Mouse (Mus musculus): ENCODE results near the gene Tat. TPM values are rescaled to one million over a fixed set of nuclear protein-coding genes. Genes with fewer than 3 reads are reported as not detected.
A peak's percentile ranks its signal among the peaks of the same experiment; 100 is the strongest.

Tat gene
- total and polyA plus RNA-seq, 3 experiments = not detected

DNA sequence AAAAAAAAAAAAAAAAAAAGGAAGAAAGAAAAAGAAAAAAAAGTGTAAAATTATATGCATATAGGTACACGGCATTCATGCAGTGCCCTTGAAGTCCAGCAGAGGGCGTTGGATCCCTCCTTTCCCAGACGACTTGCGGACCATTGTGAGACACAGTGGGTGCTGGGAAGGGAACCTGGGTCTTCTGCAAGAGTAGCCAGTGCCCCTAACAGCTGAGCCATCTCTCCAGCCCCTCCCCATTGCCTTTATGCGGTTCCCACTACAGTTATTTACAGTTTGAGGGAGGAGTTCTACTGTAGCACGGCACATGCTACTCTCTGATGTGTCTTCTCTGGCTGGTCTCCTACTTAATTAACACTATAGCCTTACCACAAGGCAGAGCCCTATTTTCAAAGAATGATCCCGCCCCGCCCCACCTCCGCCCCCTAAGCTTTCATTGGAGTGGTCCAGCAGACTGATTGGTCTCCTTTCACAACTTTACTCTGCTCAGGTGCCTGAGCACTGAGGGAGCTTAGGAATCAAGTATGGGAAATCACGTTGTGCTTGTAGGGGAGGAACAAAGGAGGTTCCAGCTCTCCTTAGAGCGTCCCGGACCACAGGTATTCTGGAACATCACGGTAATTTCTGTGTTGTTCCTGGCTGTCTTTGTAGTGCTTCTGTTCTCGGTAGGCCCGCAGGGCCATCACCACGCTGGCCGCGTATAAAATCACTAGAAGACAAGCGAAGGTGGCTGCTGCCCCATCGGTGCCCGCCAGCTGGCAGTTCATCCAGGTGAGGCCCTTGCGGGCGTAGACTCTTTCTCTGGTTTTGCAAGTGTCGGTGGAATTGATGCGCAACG is 42.6 kb upstream of the Tat start:
- H3K9ac ChIP-seq (ENCODE audit: control insufficient read depth, low read depth, low read length, poor library complexity, severe bottlenecking) = no peak overlapping the region
- no peak overlapping the region for H3K4me3 ChIP-seq (ENCODE audit: control insufficient read depth in 1 of 2, insufficient read depth in 1 of 2, low read depth in 2 of 2, low read length in 2 of 2)
- peak; percentile 36 for TF ChIP-seq RAD21 (IDR thresholded peaks at IDR 0.05; ENCODE audit: low read depth, low read length)
- peak; percentile 91 for TF ChIP-seq ZNF384 (IDR thresholded peaks at IDR 0.05; ENCODE audit: low read depth, low read length)
- TF ChIP-seq CTCF (IDR thresholded peaks at IDR 0.05 in 2 of 3, conservative IDR thresholded peaks at IDR 0.05 in 1 of 3; ENCODE audit: control insufficient read depth in 1 of 3, insufficient read depth in 1 of 3, low read depth in 2 of 3, low read length in 3 of 3, poor library complexity in 1 of 3, severe bottlenecking in 1 of 3) = peak; percentile 57 to 74 (median 74)
- TF ChIP-seq SMC3 (IDR thresholded peaks at IDR 0.05; ENCODE audit: low read depth, low read length) = peak; percentile 51
- no peak for TF ChIP-seq MXI1 (IDR thresholded peaks at IDR 0.05; ENCODE audit: low read depth, low read length)
- peaks cover 0 to 5% of the 10 kb centered on the region in 2 experiments; a peak in 1 of 4 replicates for H3K4me1 ChIP-seq (ENCODE audit: control insufficient read depth in 1 of 2, insufficient read depth in 2 of 2, low read length in 2 of 2)
- H3K27me3 ChIP-seq (ENCODE audit: control insufficient read depth in 1 of 2, insufficient read depth in 2 of 2, low read length in 2 of 2) = no peaks in the 10 kb centered on the region
- no peaks in the 10 kb centered on the region for H3K36me3 ChIP-seq (ENCODE audit: control insufficient read depth in 1 of 2, insufficient read depth in 2 of 2, low read length in 2 of 2)
- H3K27ac ChIP-seq (ENCODE audit: control insufficient read depth, low read depth, low read length) = no peak overlapping the region
- H3K79me2 ChIP-seq (ENCODE audit: control insufficient read depth, insufficient read depth, low read length, poor library complexity) = no peaks in the 10 kb centered on the region
- DNase-seq (ENCODE audit: low read depth, low spot score) = peak; percentile 44
- no peaks in the 10 kb centered on the region for H3K9me3 ChIP-seq (replicated peaks; ENCODE audit: insufficient read depth, low read length)

DNA sequence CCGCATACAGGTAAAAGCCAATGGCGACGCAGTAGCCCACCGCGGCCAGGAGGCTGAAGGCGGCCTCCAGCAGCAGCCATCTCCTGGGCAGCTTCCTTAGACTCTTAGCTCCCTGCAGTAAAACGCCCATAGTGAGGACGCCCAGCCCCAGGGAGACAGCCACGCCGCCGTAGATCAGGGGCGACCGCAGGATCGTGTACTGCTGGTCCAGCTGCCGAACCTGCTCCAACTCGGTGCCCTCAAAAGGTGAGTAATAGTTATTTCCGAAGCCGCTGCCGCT is 42.0 kb upstream of the Tat start:
- TF ChIP-seq POLR2AphosphoS2 (IDR thresholded peaks at IDR 0.05; ENCODE audit: low read length) = no peak
- TF ChIP-seq MYB (IDR thresholded peaks at IDR 0.05; ENCODE audit: low read depth, low read length) = no peak
- TF ChIP-seq MYC (IDR thresholded peaks at IDR 0.05; ENCODE audit: low read depth, low read length) = no peak
- TF ChIP-seq TCF12 (IDR thresholded peaks at IDR 0.05; ENCODE audit: low read depth, low read length) = no peak
- no peak overlapping the region for H3K27ac ChIP-seq (ENCODE audit: control insufficient read depth, low read depth, low read length)
- H3K36me3 ChIP-seq (ENCODE audit: control insufficient read depth in 1 of 2, insufficient read depth in 2 of 2, low read length in 2 of 2) = no peaks in the 10 kb centered on the region
- H3K9ac ChIP-seq (ENCODE audit: control insufficient read depth, low read depth, low read length, poor library complexity, severe bottlenecking) = no peak overlapping the region
- H3K27me3 ChIP-seq (ENCODE audit: control insufficient read depth in 1 of 2, insufficient read depth in 2 of 2, low read length in 2 of 2) = no peaks in the 10 kb centered on the region
- H3K9me3 ChIP-seq (replicated peaks; ENCODE audit: insufficient read depth, low read length) = no peaks in the 10 kb centered on the region
- H3K79me2 ChIP-seq (ENCODE audit: control insufficient read depth, insufficient read depth, low read length, poor library complexity) = no peaks in the 10 kb centered on the region
- peaks cover 0 to 5% of the 10 kb centered on the region in 2 experiments; a peak in 1 of 4 replicates for H3K4me1 ChIP-seq (ENCODE audit: control insufficient read depth in 1 of 2, insufficient read depth in 2 of 2, low read length in 2 of 2)
- no peak for DNase-seq (ENCODE audit: low read depth, low spot score)
- no peak overlapping the region for H3K4me3 ChIP-seq (ENCODE audit: control insufficient read depth in 1 of 2, insufficient read depth in 1 of 2, low read depth in 2 of 2, low read length in 2 of 2)

DNA sequence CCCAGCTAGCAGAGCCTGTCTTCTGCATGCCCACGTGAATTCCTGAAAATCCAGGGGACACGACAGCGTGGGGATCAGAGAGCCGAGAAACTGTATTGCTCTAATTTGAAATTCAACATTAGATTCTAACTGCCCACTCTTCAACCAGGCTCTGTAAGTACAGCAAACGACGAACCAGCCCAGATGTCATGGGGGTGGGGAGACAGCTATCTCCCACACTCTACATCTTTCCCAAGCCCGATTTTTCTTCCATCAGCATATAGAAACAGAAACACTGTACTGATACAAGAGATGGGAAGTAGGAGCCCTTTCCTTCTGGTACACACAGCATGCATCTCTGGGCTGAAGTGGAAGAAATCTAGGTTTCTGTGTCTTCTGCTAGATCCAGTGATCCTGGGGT is 38.1 kb upstream of the Tat start:
- H3K36me3 ChIP-seq (ENCODE audit: control insufficient read depth in 1 of 2, insufficient read depth in 2 of 2, low read length in 2 of 2) = no peaks in the 10 kb centered on the region
- H3K27ac ChIP-seq (ENCODE audit: control insufficient read depth, low read depth, low read length) = no peak overlapping the region
- TF ChIP-seq TBP (IDR thresholded peaks at IDR 0.05; ENCODE audit: low read depth, low read length) = no peak
- TF ChIP-seq MYC (IDR thresholded peaks at IDR 0.05; ENCODE audit: low read depth, low read length) = no peak
- no peak for TF ChIP-seq NRF1 (IDR thresholded peaks at IDR 0.05; ENCODE audit: insufficient read depth, low read depth, low read length, poor library complexity, severe bottlenecking)
- no peak for TF ChIP-seq GABPA (IDR thresholded peaks at IDR 0.05; ENCODE audit: low read depth, low read length)
- no peak for TF ChIP-seq POLR2AphosphoS5 (IDR thresholded peaks at IDR 0.05; ENCODE audit: borderline replicate concordance, low read depth, low read length)
- TF ChIP-seq MXI1 (IDR thresholded peaks at IDR 0.05; ENCODE audit: low read depth, low read length) = no peak
- no peak for TF ChIP-seq POLR2AphosphoS2 (IDR thresholded peaks at IDR 0.05; ENCODE audit: low read length)
- no peak for TF ChIP-seq ZC3H11A (IDR thresholded peaks at IDR 0.05; ENCODE audit: low read depth, low read length)
- TF ChIP-seq KAT2A (conservative IDR thresholded peaks at IDR 0.05; ENCODE audit: low read depth, low read length) = no peak
- no peak overlapping the region for H3K9ac ChIP-seq (ENCODE audit: control insufficient read depth, low read depth, low read length, poor library complexity, severe bottlenecking)
- no peaks in the 10 kb centered on the region for H3K79me2 ChIP-seq (ENCODE audit: control insufficient read depth, insufficient read depth, low read length, poor library complexity)
- DNase-seq (ENCODE audit: low read depth, low spot score) = no peak
- H3K4me1 ChIP-seq (ENCODE audit: control insufficient read depth in 1 of 2, insufficient read depth in 2 of 2, low read length in 2 of 2) = no peaks in the 10 kb centered on the region
- no peaks in the 10 kb centered on the region for H3K27me3 ChIP-seq (ENCODE audit: control insufficient read depth in 1 of 2, insufficient read depth in 2 of 2, low read length in 2 of 2)
- H3K4me3 ChIP-seq (ENCODE audit: control insufficient read depth in 1 of 2, insufficient read depth in 1 of 2, low read depth in 2 of 2, low read length in 2 of 2) = no peak overlapping the region
- no peaks in the 10 kb centered on the region for H3K9me3 ChIP-seq (replicated peaks; ENCODE audit: insufficient read depth, low read length)
